Mouse (Mus musculus): ENCODE measurements at regions not wholly inside any gene's neighbourhood (a gene's known extent, or its start where the extent isn't known, plus 50 kb on each side); places are given as distances from the start of the nearest gene placed in this dataset.
"Not testable (repeated sequence)": the region's sequence is repeated elsewhere in the genome, so short reads cannot be mapped to it uniquely, and the experiment has no call there.

DNA sequence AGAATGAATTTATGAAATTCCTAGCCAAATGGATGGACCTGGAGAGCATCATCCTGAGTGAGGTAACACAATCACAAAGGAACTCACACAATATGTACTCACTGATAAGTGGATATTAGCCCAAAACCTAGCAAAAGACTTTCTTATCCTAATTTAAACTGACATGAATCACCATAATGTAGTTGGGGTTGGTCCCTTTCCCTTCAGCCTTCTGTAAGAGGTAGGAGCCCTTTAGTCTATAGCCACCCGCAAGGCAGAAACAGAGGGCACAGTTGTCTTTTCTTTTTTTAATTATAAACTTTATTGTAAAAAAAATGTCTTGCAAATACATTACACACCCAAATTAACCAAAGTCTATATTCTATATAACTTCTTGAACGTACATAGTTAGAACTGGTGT, 81.3 kb downstream of the Ogfrl1 start:
- ATAC-seq (ENCODE audit: poor library complexity, severe bottlenecking) = not testable (repeated sequence)

DNA sequence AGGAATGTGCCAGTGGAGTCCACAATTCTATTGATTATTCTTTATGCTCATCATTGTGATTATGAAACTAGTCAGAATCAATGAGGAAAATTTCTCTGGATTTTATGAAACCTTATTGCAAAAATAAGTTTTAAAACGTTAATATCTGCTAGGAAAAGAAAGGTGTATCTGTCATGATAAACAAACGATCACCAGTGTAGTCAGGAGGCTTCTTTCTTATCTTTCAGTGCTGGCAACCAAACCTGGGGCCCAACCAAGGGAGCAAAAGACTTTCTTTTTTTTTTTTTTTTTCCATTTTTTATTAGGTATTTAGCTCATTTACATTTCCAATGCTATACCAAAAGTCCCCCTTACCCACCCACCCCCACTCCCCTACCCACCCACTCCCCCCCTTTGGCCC, 82.7 kb downstream of the Ogfrl1 start:
- ATAC-seq (ENCODE audit: poor library complexity, severe bottlenecking) = not testable (repeated sequence)

DNA sequence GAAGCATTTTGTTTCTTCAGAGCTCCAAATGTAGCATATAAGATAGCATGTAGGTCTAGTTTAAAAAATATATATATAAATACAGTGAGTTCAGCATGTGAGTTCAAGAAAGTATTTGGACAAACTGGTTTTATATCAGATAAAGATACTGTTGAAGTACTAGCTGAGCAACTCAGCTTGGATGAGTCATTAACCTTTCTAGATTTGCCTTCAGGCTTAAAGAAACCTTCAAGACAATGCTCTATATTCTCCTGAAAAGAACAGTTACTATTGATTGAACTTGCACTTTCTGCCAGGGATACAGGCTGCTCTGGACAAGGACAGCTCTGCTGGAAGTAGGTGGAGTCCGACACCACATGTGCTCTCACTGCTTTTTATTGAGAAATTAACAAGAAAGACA, 104.9 kb downstream of the Ogfrl1 start:
- ATAC-seq (ENCODE audit: poor library complexity, severe bottlenecking) = no peak

DNA sequence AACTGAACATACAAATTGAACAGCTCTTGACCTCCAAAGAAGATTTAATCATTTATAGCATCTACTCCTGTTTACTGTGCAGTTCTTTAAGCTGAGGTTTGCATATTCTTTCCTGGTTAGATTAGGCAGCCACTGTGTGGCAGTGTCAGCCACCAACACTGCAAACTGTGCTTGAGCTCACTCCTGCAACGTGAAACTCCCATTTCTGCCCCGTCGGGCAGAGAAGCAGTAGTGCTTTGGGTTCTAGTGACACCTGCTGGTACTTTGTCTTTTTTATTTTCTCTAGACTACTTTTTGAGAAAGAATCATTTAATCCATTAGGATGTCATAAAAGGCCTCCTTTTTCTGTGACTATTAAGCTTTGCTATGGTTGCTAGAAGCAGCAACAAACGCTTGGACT, 110.8 kb downstream of the Ogfrl1 start:
- 0 out of 2 replicates have a peak, but pooled peaks have one; percentile 24 for ATAC-seq (ENCODE audit: poor library complexity, severe bottlenecking)

DNA sequence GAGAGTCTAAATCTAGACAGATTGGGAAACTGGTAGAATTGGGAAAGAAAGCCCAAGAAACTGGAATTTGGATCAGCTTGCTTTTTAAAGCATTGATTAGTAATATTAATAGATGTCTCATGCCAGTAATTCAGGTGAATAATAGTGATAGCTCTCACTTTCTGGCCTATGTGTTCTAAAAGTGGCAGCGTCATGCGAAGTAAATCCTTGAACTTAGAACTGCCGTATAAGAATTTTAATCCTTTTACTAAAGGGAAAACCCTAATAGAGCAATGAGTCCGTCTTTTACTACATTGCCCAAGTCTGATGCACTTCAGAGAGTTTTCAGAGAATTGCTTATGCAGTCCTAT, 114.7 kb downstream of the Ogfrl1 start:
- no peak for ATAC-seq (ENCODE audit: poor library complexity, severe bottlenecking)

DNA sequence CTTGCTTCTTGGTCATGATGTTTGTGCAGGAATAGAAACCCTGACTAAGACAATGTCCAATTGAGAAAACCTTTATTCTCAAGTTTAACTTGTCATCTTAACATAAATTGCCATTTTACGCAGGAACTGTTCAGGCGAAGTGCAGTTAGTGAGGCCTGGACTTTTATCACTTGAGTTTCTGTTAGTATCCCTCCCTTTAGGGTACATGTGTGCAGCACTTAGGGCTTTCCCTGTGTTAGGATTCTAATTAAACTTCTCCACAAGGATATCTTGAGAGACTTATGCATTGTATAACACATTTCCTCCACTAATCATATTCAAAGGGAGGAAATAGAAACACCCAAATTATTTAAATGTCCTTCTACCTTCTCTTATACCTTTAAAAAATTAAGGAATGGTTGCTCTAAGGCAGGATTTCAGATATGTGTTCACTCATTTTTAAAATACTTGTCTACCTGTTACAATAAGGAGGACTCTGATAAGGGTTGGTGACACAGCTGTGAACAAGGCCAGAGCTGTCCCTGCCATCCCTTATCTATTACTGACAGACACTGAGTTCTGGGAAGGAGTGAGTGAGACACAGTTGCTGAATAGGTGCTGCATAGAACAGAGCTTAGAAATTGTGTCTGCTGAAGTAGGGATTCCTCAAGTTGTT, 115.2 kb downstream of the Ogfrl1 start:
- no peak for ATAC-seq (ENCODE audit: poor library complexity, severe bottlenecking)

DNA sequence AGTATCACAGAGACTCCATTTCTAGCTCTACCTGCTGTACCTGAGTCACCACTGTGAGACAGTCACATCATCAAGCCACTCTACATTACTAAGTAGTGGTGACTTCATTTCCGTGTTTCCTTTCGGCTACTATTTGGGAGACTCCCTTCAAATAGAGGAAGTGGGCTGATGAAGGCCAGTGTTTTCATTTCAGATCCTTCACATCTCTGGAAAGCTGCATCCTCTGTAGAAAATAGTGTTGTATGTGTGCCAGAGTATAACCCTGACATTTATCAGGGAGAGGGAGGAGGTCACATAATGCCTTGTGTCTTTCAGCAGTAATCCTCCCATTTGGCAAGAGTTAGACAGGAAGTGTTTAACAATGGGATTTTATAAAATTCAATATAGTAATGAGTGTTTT, 117.7 kb downstream of the Ogfrl1 start:
- ATAC-seq (ENCODE audit: poor library complexity, severe bottlenecking) = no peak

DNA sequence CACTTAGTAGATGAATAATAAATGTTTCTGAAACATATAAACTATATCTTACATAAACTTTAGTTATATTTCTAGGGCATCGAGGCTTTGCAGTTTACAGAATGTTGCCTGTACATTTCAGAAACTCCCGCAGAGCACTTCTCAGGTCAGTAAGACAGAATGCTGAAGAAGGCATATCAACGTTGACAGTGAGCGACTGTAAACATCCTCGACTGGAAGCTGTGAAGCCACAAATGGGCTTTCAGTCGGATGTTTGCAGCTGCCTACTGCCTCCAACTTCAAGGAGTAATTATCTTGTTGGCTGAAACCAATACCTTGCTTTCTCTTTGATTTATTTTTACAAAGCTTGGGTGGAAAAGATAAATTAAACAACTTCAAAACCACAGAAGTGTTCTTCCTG, 125.5 kb downstream of the Ogfrl1 start:
- ATAC-seq (ENCODE audit: poor library complexity, severe bottlenecking) = no peak

DNA sequence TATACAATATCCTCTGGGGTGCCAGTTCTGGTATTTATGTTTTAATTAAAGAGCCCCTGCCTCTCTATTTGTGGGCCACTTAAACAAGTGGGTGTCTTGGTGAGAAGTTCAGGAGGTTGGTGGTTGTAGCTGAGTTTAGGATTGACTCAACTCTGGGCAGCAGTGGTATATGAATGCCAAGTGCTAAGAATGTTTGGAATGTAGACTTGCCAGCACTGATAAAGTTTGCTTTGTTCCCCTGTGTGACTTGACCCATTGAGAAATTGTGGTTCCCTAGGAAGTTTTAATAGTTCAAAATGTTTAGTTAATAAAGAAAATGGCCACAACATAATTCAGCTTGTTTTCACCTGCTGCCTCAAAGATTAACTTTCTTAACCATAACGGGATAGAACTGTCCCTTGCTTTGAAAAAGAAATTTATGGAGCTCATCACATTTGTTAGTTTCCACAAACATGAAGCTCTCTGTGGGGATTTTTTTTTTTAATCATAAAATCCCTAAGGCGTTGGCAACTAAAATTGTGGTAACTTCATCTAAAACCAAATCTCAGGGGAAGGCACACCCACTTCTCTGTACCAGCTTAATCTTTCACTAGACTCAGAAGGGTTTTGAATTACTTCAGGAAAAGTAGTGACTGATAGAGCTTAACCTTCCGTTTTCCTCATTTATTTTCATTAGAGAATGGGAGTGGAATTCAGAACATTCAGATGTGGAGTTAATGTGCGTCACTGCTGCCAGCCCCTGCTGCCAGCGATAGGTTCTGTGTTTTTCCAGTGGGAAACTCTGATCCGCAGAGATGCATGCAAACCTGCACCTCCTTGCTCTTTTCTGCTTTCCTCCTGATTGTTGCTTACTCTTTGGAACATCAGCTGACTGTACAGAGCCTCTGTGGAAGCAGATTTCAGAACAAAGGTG, 126.4 kb downstream of the Ogfrl1 start:
- no peak for ATAC-seq (ENCODE audit: poor library complexity, severe bottlenecking)

DNA sequence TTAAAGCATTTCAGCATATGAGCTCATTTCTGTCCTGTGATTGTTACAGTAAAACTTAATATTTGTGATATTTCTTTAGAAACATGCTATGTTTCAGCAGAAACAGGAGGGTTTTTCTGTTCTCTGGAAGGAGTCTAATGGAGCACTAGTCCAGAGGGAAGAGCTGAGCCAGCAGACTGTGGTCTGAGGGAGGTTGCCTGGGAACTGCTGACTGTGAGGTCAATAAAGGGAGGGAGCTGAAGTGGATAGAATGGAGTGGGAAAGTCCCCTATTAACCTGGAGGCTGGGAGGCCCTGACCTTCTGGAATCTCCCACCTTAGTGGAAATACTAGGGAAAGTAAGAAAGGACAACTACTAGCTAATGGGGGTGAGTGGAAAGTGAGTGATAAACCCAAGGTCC, 129.5 kb downstream of the Ogfrl1 start:
- ATAC-seq (ENCODE audit: poor library complexity, severe bottlenecking) = no peak

DNA sequence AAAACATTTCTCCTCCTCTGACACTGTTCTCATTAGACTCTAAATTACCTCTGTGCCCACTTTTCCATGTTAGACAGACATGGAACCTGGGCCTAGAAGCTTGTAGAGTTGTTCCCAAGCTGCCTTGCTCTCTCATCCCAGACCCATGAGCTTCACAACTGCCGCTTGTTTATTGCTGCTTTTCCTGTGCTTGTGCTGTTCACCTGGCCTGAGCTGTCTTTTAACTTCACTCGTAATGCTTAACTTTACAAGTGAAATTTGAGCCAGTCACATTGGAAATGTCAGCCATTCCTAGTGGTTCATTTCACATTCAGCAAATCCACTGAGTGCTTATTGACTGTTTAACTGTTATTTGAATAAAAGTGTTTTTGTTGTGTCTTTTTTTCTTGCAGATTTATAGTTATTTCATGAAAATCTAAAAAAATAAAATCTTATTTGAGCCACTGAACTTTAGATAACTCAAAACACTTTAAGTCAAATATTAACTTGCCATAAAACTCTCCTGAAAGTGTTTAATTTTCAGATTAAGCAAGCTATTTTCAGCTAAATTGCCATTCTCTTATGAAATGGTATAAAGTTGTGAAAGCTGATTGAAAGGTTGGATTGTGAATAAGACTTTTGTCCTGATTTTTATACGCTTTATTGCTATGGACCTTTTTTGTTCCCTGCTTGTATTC, 131.9 kb downstream of the Ogfrl1 start:
- no peak for ATAC-seq (ENCODE audit: poor library complexity, severe bottlenecking)

DNA sequence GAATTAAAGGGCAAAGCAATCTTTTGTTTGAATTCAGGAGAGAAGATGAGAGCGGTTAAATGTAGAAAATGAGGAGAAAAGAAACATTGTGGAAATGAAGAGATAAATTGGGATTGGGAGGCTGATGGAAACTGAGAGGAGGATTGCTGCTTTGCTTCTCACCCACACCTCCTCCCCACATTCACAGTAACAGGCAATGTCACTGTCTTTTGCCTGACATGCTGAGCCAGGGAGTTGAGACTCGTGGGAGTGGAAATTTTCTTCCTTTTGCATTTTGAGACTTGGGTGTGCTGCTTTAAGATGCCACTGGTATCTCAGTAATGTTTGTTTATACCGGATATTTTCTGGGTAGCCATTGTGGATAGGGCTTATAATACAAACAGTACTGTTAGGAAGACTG, 133.3 kb downstream of the Ogfrl1 start:
- no peak for ATAC-seq (ENCODE audit: poor library complexity, severe bottlenecking)

DNA sequence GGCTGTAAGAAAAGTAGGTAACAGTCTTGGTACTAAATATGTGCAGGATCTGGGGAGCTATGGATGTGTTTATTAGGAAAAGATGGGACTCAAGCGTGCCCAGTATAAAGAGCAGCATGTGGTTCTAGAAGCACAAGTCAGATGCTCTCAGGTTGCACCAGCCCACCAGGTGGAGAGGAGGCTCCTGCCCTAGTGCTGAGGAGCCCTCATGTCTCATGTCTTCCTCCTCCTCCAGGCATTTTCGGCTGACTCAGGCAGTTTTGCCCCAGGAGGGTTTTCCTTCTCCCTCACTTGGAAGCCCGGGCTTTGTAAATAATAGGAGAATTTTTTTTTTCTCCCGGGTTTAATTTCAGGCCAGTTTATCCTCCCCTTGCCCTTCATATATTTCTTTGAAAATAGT, 133.8 kb downstream of the Ogfrl1 start:
- ATAC-seq (ENCODE audit: poor library complexity, severe bottlenecking) = no peak

DNA sequence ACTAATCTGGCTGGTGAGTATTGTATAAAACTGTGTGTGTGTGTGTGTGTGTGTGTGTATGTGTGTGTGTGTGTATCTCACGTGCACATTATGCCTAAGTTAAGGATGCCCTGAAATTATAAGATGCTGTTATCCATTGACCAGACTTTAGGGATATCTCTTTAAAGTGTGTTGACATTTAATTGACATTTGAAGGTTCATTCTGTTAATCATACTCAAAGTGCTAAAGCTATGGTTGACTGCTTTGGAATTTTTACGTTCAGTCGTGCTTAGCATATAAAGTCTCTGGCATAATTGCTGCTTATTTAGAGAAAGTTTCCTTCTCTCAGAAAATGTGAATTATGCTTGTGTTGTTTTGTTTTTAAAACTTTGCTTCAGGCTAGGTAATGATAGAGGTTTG, 135.9 kb downstream of the Ogfrl1 start:
- ATAC-seq (ENCODE audit: poor library complexity, severe bottlenecking) = no peak

DNA sequence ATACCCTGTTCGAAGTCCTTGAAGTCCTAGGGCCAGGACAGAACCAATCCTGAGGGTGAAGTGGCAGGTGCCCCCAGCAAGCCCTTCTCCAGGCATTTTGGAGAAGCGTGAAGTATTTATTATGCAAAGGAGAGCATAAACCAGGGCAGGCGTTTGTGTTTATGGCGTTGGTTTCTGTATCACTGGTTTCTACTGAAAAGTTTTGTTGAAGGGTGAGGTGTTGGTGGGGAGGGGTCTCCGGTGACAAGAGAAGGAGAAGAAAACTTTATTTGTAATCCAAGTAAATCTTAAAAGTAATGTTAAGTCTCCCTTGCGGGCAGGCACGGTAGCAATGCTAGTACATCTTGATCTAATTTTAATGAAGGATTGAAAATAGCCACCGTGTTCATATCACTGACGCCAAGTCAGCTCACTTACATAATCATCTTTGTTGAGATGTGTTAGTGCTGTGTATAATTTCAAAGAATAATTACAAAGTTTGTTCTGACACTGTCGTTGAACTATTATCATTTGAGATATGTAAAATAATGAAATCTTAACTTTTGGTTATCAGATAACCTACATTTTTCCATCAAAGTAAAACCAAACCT, 140.2 kb downstream of the Ogfrl1 start:
- ATAC-seq (ENCODE audit: poor library complexity, severe bottlenecking) = no peak

DNA sequence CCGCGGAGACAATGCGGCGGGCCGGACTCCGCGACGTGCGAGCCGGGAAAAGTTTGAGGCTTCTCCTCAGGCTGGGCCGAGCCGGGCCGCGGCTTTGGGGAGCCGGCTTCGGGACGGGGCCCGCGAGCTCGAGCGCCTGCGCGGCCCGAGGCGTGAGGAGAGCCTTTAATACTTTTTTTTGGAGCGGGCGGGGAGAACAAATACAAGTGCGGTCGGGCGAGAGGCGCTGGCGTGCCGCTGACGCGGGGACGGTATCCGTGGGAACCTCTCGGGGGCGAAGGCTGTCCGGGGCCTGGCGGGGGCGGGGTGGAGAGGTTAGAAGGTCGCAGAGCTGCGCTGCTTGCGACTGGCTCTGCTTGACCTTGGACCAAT, 141.0 kb downstream of the Ogfrl1 start:
- peak; percentile 26 for ATAC-seq (ENCODE audit: poor library complexity, severe bottlenecking)

DNA sequence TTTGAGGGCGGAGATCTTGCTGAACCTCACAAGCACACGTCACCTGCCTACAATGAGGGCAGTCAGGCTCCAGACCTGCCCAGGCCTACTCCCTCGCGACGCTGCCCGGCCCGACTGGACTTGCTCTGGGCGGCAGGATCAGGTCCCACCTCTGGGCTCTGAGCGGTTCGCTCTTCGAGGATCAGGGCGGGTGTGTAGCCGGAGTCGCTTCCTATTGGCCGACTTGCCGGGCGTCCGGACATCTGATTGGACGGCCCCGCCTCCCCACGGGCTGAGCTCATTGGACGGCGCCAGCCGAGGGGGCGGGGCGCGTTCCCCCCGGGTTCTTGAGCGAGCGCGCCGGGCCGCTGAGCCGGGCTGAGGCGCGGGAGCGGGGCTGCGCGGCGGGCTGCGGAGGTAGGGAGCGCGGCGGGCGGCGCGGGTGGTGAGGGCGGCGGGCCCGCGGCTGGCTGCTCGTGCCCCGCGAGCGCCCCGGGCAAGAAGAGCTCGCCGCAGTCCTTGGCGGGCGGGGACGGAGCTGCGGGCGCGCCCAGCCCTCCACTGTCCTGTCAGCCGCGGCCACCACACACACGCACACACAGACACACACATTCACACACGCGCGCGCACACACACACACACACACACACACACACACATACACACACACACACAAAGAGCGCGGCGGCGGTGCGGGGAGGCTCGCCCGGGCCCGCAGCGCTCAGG, 141.5 kb downstream of the Ogfrl1 start:
- ATAC-seq (ENCODE audit: poor library complexity, severe bottlenecking) = peak; percentile 98

DNA sequence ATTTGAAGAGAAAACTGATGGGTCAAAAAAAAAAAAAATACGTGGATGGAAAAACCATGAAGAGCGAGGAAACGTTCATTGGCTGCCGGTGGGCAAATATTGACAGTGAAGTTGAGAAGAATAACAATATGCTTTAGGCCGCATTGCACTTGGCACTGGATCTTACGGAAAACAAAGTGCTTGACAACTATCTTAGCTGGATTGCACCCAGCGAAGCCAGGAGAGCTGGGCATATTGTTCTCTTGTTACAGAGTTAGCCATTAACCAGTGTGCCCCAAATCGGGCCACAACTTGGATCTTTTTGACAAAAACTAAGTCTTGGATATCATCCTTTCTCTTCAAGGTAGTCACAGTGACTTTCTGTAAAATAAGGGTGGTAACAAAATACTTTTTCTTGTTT, 143.3 kb downstream of the Ogfrl1 start:
- ATAC-seq (ENCODE audit: poor library complexity, severe bottlenecking) = no peak

DNA sequence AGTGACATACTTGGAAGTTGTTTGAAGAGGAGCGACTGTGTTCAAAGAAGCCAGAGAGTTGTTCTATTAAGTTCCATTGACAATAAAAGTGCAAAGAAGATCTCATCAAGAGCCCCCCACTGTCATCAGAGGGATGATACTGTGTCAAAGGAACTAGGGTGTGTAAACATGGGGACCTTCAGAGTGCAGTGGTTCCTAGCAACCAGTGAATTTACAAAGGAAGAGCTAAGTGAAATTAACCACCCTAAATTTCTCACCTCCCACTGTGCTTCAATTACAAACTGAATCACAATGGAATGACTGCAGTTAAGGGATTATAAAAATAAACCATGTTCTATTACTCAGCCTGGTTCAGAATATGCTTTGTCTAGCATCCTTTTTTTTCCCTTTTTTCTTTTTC, 129.5 kb upstream of the 4933415F23Rik start:
- no peak for ATAC-seq (ENCODE audit: poor library complexity, severe bottlenecking)

DNA sequence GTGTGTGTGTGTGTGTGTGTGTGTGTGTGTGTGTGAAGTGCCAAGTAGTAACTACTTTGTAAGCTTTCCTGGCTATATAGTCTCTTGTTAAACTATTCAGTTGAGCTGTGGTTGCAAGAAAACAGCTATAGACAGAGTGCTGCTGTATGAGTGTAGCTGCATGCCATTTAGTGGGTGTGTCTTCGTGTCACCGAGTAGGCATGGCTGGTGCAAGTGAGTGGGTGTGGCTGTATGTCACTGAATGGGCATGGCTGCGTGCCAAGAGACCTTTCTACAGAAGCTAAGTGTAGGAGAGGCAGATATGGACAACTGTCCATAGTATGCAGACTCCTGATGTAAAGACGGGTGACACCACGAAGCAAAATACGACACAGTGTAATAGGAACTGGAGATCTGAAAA, 126.4 kb upstream of the 4933415F23Rik start:
- no peak for ATAC-seq (ENCODE audit: poor library complexity, severe bottlenecking)

All from megakaryocyte, adult 5-6 weeks (primary cell).